Mouse (Mus musculus) C2C12 (cell line): ENCODE data around the gene Paqr6.
"Not testable (repeated sequence)": the region's sequence is repeated elsewhere in the genome, so short reads cannot be mapped to it uniquely, and the experiment has no call there.

ENCODE experiments used
- CTCF ChIP-seq: IDR thresholded peaks from one replicate; pipeline ENCODE4 v1.5.1; 2011; ENCODE audit not compliant: control insufficient read depth, insufficient read depth, insufficient read length
- MAX ChIP-seq: IDR thresholded peaks from one replicate; pipeline ENCODE4 v1.6.1; 2011; ENCODE audit warnings: mild to moderate bottlenecking, control low read depth
- MYOD1 ChIP-seq: IDR thresholded peaks from one replicate; pipeline ENCODE4 v1.6.1; 2011; ENCODE audit warnings: low read depth; ENCODE audit not compliant: control insufficient read depth, insufficient read length
- MYOG ChIP-seq: IDR thresholded peaks from one replicate; pipeline ENCODE4 v1.6.1; 2011; ENCODE audit not compliant: control insufficient read depth, insufficient read length; ENCODE audit errors: extremely low read depth
- USF1 ChIP-seq: IDR thresholded peaks from one replicate; pipeline ENCODE4 v1.6.1; 2011; ENCODE audit warnings: low read depth, mild to moderate bottlenecking, control low read depth, moderate library complexity

- not testable (repeated sequence) for TF ChIP-seq CTCF, USF1, MYOD1, MAX, MYOG
Observed at GRCm38 (mm10) chr3:88378599-88378998, 14.2 kb downstream of the Paqr6 start, which contains the start of gene Bglap2.
